ENCODE assay signal across 7 mouse cellular contexts in the genomic region with DNA sequence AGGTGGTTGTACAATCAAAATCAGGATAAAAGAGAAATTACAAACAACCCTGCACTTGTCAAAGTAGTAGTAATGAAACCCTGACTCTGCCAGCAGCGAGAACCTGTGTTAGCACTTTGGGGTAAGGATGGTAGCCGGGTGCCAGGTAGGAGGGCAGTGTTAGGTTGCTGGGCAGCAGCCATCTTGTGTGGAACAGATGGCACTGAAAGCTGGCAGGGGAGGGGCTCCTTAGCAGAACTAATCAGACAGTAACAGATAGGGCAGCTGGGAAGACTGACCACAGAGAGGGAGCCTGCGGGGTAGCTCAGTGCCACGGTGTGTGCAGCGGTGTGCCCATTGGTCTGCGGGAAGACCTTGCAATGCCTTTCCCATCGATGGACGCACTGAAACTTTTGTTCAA.
A peak's percentile ranks its signal among the peaks of the same experiment; 100 is the strongest.
DNase-seq lines count a peak whose midpoint lies in the region; ATAC-seq lines count a peak whose summit lies in the region.

No protein-coding gene starts in this region.

- peak; percentile 97 for DNase-seq in cerebellum, adult 11-12 months
- peak; percentile 95 to 97 for DNase-seq in cerebellum, postnatal 10 days
- DNase-seq in hindbrain, embryonic 10.5 days (ENCODE audit: low spot score), result peak; percentile 15
- no peak for DNase-seq in thymus, adult 18-20 months
- no peak for DNase-seq in lung, postnatal 10 days
- no peak for DNase-seq in kidney, postnatal 25 days

- peak; percentile 78 for ATAC-seq in midbrain, embryonic 15.5 days (replicated peaks)

- H3K4me2 ChIP-seq in midbrain, embryonic 15.5 days, result no peak overlapping the region

- WGBS in hindbrain, embryonic 10.5 days, result 82% methylated on average over 8 of the region's 8 CpGs
- 50% methylated on average over 8 of the region's 8 CpGs for WGBS in midbrain, embryonic 15.5 days

- H3K4me1 ChIP-seq in hindbrain, embryonic 10.5 days (replicated peaks), result peaks cover 17% of the 10 kb centered on the region
- H3K4me1 ChIP-seq in midbrain, embryonic 15.5 days, result peaks cover 7% of the 10 kb centered on the region; the same call in 1 of the 2 replicates

- H3K27me3 ChIP-seq in hindbrain, embryonic 10.5 days (ENCODE audit: insufficient read depth, poor library complexity, severe bottlenecking), result no peaks in the 10 kb centered on the region
- no peaks in the 10 kb centered on the region for H3K27me3 ChIP-seq in midbrain, embryonic 15.5 days (replicated peaks)

- H3K4me3 ChIP-seq in hindbrain, embryonic 10.5 days, result no peak overlapping the region
- no peak overlapping the region for H3K4me3 ChIP-seq in midbrain, embryonic 15.5 days

- H3K36me3 ChIP-seq in hindbrain, embryonic 10.5 days, result no peaks in the 10 kb centered on the region
- H3K36me3 ChIP-seq in midbrain, embryonic 15.5 days (replicated peaks), result no peaks in the 10 kb centered on the region

- peak overlapping the region; percentile 40; the same call in 1 of the 2 replicates for H3K27ac ChIP-seq in hindbrain, embryonic 10.5 days
- 0 out of 2 replicates have a peak overlapping the region, but pooled peaks have one; percentile 8 for H3K27ac ChIP-seq in midbrain, embryonic 15.5 days

- H3K9ac ChIP-seq in midbrain, embryonic 15.5 days, result no peak overlapping the region

- no peaks in the 10 kb centered on the region for H3K9me3 ChIP-seq in hindbrain, embryonic 10.5 days
- H3K9me3 ChIP-seq in midbrain, embryonic 15.5 days, result no peaks in the 10 kb centered on the region

Comparison
In these comparisons a context has a peak if more than half of its experiments do, and no peak if none do; other contexts are left out.
1. DNase-seq: peak in cerebellum, adult 11-12 months (single experiment), cerebellum, postnatal 10 days (2 of 2) and hindbrain, embryonic 10.5 days (single experiment); none in thymus, adult 18-20 months (0 of 2), lung, postnatal 10 days (single experiment) and kidney, postnatal 25 days (0 of 2).